Mouse (Mus musculus) liver, embryonic 16.5 days (tissue): ENCODE results near the gene Dapk1. TPM values are rescaled to one million over a fixed set of nuclear protein-coding genes. Genes with fewer than 3 reads are reported as not detected.

Source experiments
- ATAC-seq: fragments of 200-750 bp; cut with Nextera tagmentation; 2 replicates; pipeline ENCODE4 v1.8.0; 2017; ENCODE audit warnings: low read depth, mild to moderate bottlenecking, moderate number of reproducible peaks, moderate library complexity
- H3K27ac ChIP-seq: fragments of 300-500 bp; sonication (generic); 2 replicates; pipeline ENCODE4 v1.5.1; 2014; ENCODE audit warnings: mild to moderate bottlenecking, low read length
- H3K27me3 ChIP-seq: fragments of 300-500 bp; sonication (generic); 2 replicates; pipeline ENCODE4 v1.6.1; 2014; ENCODE audit warnings: low read depth, low read length, mixed read lengths; ENCODE audit not compliant: control insufficient read depth, insufficient read depth
- H3K36me3 ChIP-seq: fragments of 300-500 bp; sonication (generic); 2 replicates; pipeline ENCODE4 v1.6.1; 2014; ENCODE audit warnings: mild to moderate bottlenecking; ENCODE audit not compliant: control insufficient read depth, insufficient read depth
- H3K4me1 ChIP-seq: fragments of 300-500 bp; sonication (generic); 2 replicates; pipeline ENCODE4 v1.6.1; 2014; ENCODE audit warnings: low read depth, low read length, mixed read lengths; ENCODE audit not compliant: control insufficient read depth
- H3K4me2 ChIP-seq: fragments of 300-500 bp; sonication (generic); 2 replicates; pipeline ENCODE4 v1.6.1; 2014; ENCODE audit warnings: low read depth, low read length, mixed read lengths
- H3K4me3 ChIP-seq: fragments of 300-500 bp; sonication (generic); 2 replicates; pipeline ENCODE4 v1.5.1; 2014; ENCODE audit warnings: low read depth, mild to moderate bottlenecking, low read length
- H3K9ac ChIP-seq: fragments of 300-500 bp; sonication (generic); 2 replicates; pipeline ENCODE4 v1.6.1; 2014; ENCODE audit warnings: low read depth, low read length
- H3K9me3 ChIP-seq: fragments of 300-500 bp; sonication (generic); replicated peaks from 2 replicates; pipeline ENCODE4 v1.6.1; 2016; ENCODE audit warnings: low read length; ENCODE audit not compliant: control insufficient read depth
- WGBS: fragments of 180-500 bp; shearing (Covaris S2); extraction: QIAGEN DNeasy Blood & Tissue Kit; methylation state at CpG from one replicate; pipeline ENCODE4 v1.1.7; 2014; ENCODE audit not compliant: insufficient replicate concordance; 5-methylcytosine and 5-hydroxymethylcytosine counted together
- polyA plus RNA-seq: library from polyadenylated mRNA; unstranded; fragments of >200 nt; fragmentation: Nextera tagmentation; extraction: Ambion mirVana; gene quantifications from 2 replicates; pipeline ENCODE4 v1.2.1, GENCODE M21; 2015

Dapk1 gene
- polyA plus RNA-seq, 1 experiment from 2014 or later, result 8.9 TPM

DNA sequence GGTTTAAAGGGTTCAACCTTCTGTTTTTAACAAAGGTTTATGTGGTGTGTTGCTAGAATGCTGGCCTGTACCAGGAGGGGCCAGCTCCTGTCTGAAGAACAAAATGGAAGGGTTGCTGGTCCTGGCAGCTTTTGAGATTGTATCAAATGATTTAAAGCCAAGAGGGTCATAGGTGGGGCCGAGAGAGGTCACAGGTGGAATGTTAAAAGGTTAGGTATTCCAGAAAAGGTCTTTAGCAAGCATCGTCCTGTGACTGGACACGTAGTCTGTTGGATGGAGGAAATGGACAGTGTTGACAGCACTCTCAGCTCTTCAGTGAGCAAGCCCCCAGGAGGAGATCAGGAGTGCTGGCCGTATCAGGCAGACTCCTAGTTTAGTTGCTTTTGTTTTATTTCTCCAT, 73.7 kb downstream of the Dapk1 start:
- Histone ChIP-seq H3K4me2 (no peak overlapping the region), H3K27me3 (no peaks in the 10 kb centered on the region), H3K36me3 (no peaks in the 10 kb centered on the region), H3K9me3 (no peaks in the 10 kb centered on the region), H3K9ac (no peak overlapping the region), H3K4me1 (peaks cover 44% of the 10 kb centered on the region), H3K4me3 (no peak overlapping the region), H3K27ac (peak overlapping the region; percentile 49)
- ATAC-seq, result no peak
- WGBS, result 60% methylated on average over 4 of the region's 4 CpGs

GRCm38 (mm10) chr13:60678912-60679311, 77.2 kb downstream of the Dapk1 start:
- Histone ChIP-seq H3K27ac (no peak overlapping the region), H3K4me1 (peaks cover 18% of the 10 kb centered on the region)
- 66% methylated on average over 6 of the region's 6 CpGs for WGBS

GRCm38 (mm10) chr13:60682714-60683695, 81.3 kb downstream of the Dapk1 start:
- no peak for ATAC-seq
- 65% methylated on average over 15 of the region's 15 CpGs for WGBS
- no peak overlapping the region for H3K27ac ChIP-seq
- H3K4me3 ChIP-seq, result no peak overlapping the region
- H3K27me3 ChIP-seq, result no peaks in the 10 kb centered on the region
- H3K9me3 ChIP-seq, result no peaks in the 10 kb centered on the region
- H3K9ac ChIP-seq, result no peak overlapping the region
- H3K4me1 ChIP-seq, result peaks cover 22% of the 10 kb centered on the region
- H3K36me3 ChIP-seq, result no peaks in the 10 kb centered on the region
- H3K4me2 ChIP-seq, result no peak overlapping the region

More at GRCm38 (mm10) chr13:60678912-60679311, 77.2 kb downstream of the Dapk1 start:
- Histone ChIP-seq H3K4me3 (no peak overlapping the region), H3K9ac (no peak overlapping the region), H3K9me3 (no peaks in the 10 kb centered on the region), H3K27me3 (no peaks in the 10 kb centered on the region), H3K36me3 (no peaks in the 10 kb centered on the region), H3K4me2 (no peak overlapping the region)
- no peak for ATAC-seq

DNA sequence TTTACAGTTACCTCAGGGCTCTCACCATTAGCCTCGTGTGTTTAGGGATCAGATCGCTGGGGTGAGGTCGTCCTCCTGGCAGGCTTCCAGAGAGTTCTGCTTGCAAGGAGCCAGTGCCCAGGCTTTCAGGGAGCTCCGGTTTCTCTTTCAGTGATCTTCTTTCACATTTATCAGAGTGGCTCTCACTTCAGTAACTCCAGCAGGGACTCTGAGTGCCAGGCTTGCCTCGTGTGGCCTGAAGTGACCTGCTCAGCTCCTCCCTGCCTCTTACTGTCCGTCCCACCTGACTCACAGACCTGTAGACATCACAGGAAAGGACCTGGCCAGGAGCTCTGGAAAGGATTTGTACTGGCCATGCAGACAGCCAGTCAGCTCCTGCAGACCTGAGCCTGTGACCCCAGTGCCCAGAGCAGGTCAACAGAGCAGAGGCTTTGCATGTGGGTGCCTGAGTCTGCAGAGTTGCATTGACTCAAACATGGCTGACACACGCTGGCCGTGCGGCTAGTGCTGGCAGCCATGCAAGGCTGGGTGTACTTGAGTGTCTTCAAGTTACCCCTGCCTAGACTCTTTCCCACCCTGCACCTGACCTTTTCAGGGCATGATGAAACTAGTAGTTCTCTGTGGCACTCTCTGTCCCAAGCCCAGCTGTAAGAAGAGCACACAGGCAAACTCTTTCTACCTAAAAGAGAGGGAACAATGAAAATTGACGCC, 82.5 kb downstream of the Dapk1 start:
- Histone ChIP-seq H3K4me3 (no peak overlapping the region), H3K9me3 (no peaks in the 10 kb centered on the region), H3K9ac (no peak overlapping the region; the same call in 1 of the 2 replicates), H3K36me3 (no peaks in the 10 kb centered on the region), H3K4me2 (no peak overlapping the region), H3K27ac (peak overlapping the region; percentile 71), H3K27me3 (no peaks in the 10 kb centered on the region), H3K4me1 (peaks cover 22% of the 10 kb centered on the region)
- ATAC-seq, result peak; percentile 59
- 58% methylated on average over 10 of the region's 10 CpGs for WGBS

GRCm38 (mm10) chr13:60684806-60685205, 83.1 kb downstream of the Dapk1 start:
- Histone ChIP-seq H3K4me1 (peaks cover 22% of the 10 kb centered on the region), H3K27ac (peak overlapping the region; percentile 71), H3K9ac (no peak overlapping the region; the same call in 1 of the 2 replicates), H3K4me3 (no peak overlapping the region), H3K4me2 (no peak overlapping the region), H3K27me3 (no peaks in the 10 kb centered on the region), H3K36me3 (no peaks in the 10 kb centered on the region), H3K9me3 (no peaks in the 10 kb centered on the region)
- 75% methylated on average over 8 of the region's 8 CpGs for WGBS
- no peak for ATAC-seq

GRCm38 (mm10) chr13:60685216-60685615, 83.5 kb downstream of the Dapk1 start:
- 70% methylated on average over 6 of the region's 6 CpGs for WGBS
- Histone ChIP-seq H3K4me3 (no peak overlapping the region), H3K4me1 (peaks cover 22% of the 10 kb centered on the region), H3K27me3 (no peaks in the 10 kb centered on the region), H3K36me3 (no peaks in the 10 kb centered on the region), H3K4me2 (no peak overlapping the region), H3K27ac (peak overlapping the region; percentile 71), H3K9me3 (no peaks in the 10 kb centered on the region), H3K9ac (no peak overlapping the region)
- ATAC-seq, result no peak

- peaks cover 22% of the 10 kb centered on the region for H3K4me1 ChIP-seq
- ATAC-seq, result peak; percentile 42
- H3K9me3 ChIP-seq, result no peaks in the 10 kb centered on the region
- WGBS, result 58% methylated on average over 12 of the region's 12 CpGs
- no peak overlapping the region for H3K9ac ChIP-seq
- no peaks in the 10 kb centered on the region for H3K27me3 ChIP-seq
- H3K4me3 ChIP-seq, result no peak overlapping the region
- H3K36me3 ChIP-seq, result no peaks in the 10 kb centered on the region
- peak overlapping the region; percentile 71 for H3K27ac ChIP-seq
- no peak overlapping the region; the same call in 1 of the 2 replicates for H3K4me2 ChIP-seq
These were observed 84.4 kb downstream of the Dapk1 start for GRCm38 (mm10) chr13:60686024-60686663.

- H3K4me1 ChIP-seq, result peaks cover 22% of the 10 kb centered on the region
- H3K9me3 ChIP-seq, result no peaks in the 10 kb centered on the region
- no peak overlapping the region for H3K4me3 ChIP-seq
- no peak overlapping the region for H3K9ac ChIP-seq
- H3K27me3 ChIP-seq, result no peaks in the 10 kb centered on the region
- WGBS, result 57% methylated on average over 12 of the region's 12 CpGs
- no peaks in the 10 kb centered on the region for H3K36me3 ChIP-seq
- peak; percentile 57 for ATAC-seq
- peak overlapping the region; percentile 57 for H3K27ac ChIP-seq
- 0 out of 2 replicates have a peak overlapping the region, but pooled peaks have one; percentile 18 for H3K4me2 ChIP-seq
These were observed 85.2 kb downstream of the Dapk1 start for GRCm38 (mm10) chr13:60686967-60687366.
